Mouse (Mus musculus) bone marrow, adult 2 months (tissue): ENCODE results near the gene Gldn. TPM values are rescaled to one million over a fixed set of nuclear protein-coding genes. Genes with fewer than 3 reads are reported as not detected.

Source experiments
- H3K27ac ChIP-seq: fragments of 200-500 bp; 2 replicates; pipeline ENCODE4 v1.5.1; 2012; ENCODE audit warnings: low read depth, mild to moderate bottlenecking, control low read depth, inconsistent platforms, low read length; ENCODE audit not compliant: control insufficient read depth, poor library complexity, insufficient read depth
- H3K4me1 ChIP-seq: fragments of 200-500 bp; 2 replicates; pipeline ENCODE4 v1.6.1; 2011; ENCODE audit warnings: low read length; ENCODE audit not compliant: control insufficient read depth, insufficient read depth
- H3K4me3 ChIP-seq: fragments of 200-500 bp; replicated peaks from 2 replicates; pipeline ENCODE3; 2011; ENCODE audit warnings: mild to moderate bottlenecking, low read depth, low read length, control low read depth; ENCODE audit not compliant: control insufficient read depth
- CTCF ChIP-seq: fragments of 200-500 bp; IDR thresholded peaks from 2 replicates; pipeline ENCODE4 v1.5.1; 2011; ENCODE audit warnings: low read length, control low read depth; ENCODE audit not compliant: control insufficient read depth, insufficient read depth
- POLR2A ChIP-seq: fragments of 200-500 bp; IDR thresholded peaks from 2 replicates; pipeline ENCODE4 v1.6.1; 2011; ENCODE audit warnings: low read depth, mild to moderate bottlenecking, control low read depth, low read length, borderline replicate concordance; ENCODE audit not compliant: control insufficient read depth
- WGBS: fragments of 180-500 bp; shearing (Covaris S2); methylation state at CpG from one replicate; pipeline ENCODE4 v1.1.7; 2018; 5-methylcytosine and 5-hydroxymethylcytosine counted together
- polyA plus RNA-seq: library from polyadenylated mRNA; stranded (reverse); fragments of >200 nt; gene quantifications from 2 replicates; pipeline ENCODE4 v1.2.4, GENCODE M21; 2011; ENCODE audit warnings: low replicate concordance; ENCODE audit not compliant: missing spikeins, insufficient read depth, insufficient read length

The Gldn gene
- polyA plus RNA-seq, 1 experiment, result not detected

GRCm38 (mm10) chr9:54336532-54337144 lies 50.4 kb downstream of the Gldn start:
- Histone ChIP-seq H3K4me1 (no peaks in the 10 kb centered on the region), H3K4me3 (no peak overlapping the region), H3K27ac (no peak overlapping the region)
- no peak for TF ChIP-seq POLR2A
- TF ChIP-seq CTCF, result peak; percentile 53
- WGBS, result 45% methylated on average over 6 of the region's 6 CpGs

GRCm38 (mm10) chr9:54342026-54342425 lies 55.7 kb downstream of the Gldn start:
- H3K27ac ChIP-seq, result no peak overlapping the region
- TF ChIP-seq POLR2A, result no peak
- TF ChIP-seq CTCF, result no peak
- H3K4me3 ChIP-seq, result no peak overlapping the region
- 77% methylated on average over 7 of the region's 7 CpGs for WGBS
- no peaks in the 10 kb centered on the region for H3K4me1 ChIP-seq

- Histone ChIP-seq H3K27ac (no peak overlapping the region), H3K4me1 (no peaks in the 10 kb centered on the region), H3K4me3 (no peak overlapping the region)
- WGBS, result 94% methylated on average over 8 of the region's 8 CpGs
- TF ChIP-seq CTCF, result no peak
- no peak for TF ChIP-seq POLR2A
Measured at GRCm38 (mm10) chr9:54356756-54357155, 70.5 kb downstream of the Gldn start.

Other genes with a start within 250 kb of the Gldn start
- gene Tnfaip8l3, start 218.1 kb upstream of the Gldn start, polyA plus RNA-seq, result not detected in 2 replicates
- not detected in 2 replicates for gene Cyp19a1, start 18.4 kb upstream of the Gldn start, polyA plus RNA-seq
- 5.5 and 8.4 TPM in 2 replicates for gene Dmxl2, start 215.1 kb downstream of the Gldn start, polyA plus RNA-seq